Mouse (Mus musculus) layer of hippocampus, adult 18-20 months (tissue): ENCODE results near the gene Tmed10. TPM values are rescaled to one million over a fixed set of nuclear protein-coding genes. Genes with fewer than 3 reads are reported as not detected.

ENCODE experiments used
- DNase-seq, 2 experiments: peaks; one replicate each; pipeline ENCODE4 v3.0.0; 2022; ENCODE audit warnings: low spot score in 2 of 2
- long read RNA-seq: library from polyadenylated mRNA; stranded (forward); transcript quantifications from one replicate; pipeline ENCODE4 v2.0.0, GENCODE M21; 2021
- total RNA-seq, 2 experiments: library from RNA; stranded (reverse); gene quantifications; 2 replicates each; pipeline ENCODE4 v1.2.3; 2021

The Tmed10 gene
- 100 to 1,000 TPM; 164 to 170 TPM for total RNA-seq
- long read RNA-seq, transcript Tmed10-201 (5 exons, 1,482 nt), result major isoform, 49 of 120 reads
- long read RNA-seq, partial matches to known transcripts, result 0 of 120 reads
- long read RNA-seq, other reads (novel, unspliced or antisense), result 69 of 120 reads

DNA sequence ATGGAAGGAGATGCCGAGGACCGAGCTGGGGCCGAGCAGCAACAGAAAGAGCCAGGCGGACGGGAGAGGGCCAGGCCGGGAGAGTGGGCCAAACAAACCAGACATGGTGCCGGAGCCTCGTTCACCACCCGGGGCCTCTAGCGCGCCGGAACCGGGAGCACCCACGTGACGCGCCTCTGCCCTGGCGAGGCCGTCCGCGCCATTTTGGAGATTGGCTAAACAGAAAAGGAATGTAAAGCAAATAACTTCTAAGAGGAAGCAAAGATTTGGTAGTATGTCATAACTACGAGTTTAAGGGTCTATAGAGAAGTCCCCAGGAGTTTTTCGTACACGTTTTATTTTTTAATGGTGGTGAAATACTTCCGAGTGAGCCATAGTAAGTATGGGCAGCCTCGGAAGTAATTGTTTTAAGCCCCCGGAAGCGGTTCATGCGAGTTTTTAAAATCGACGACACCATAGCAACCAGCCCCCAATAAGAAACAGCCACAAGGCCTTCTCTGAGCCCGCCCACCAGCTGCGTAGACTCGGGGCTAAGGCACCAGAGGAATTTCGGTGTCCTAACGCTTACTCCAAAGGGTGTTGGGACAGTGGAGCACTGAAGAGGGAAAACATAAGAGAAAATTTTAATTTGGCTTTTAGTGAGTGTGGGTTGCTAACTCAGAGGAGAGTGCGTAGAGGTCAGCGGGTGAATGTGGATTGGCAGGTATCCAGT is at the start of gene Tmed10:
Gene Tmed10, minus strand, starts transcription at position 287 of the 712 bp plus-strand sequence.
- DNase-seq, result peak; percentile 87 to 95

DNA sequence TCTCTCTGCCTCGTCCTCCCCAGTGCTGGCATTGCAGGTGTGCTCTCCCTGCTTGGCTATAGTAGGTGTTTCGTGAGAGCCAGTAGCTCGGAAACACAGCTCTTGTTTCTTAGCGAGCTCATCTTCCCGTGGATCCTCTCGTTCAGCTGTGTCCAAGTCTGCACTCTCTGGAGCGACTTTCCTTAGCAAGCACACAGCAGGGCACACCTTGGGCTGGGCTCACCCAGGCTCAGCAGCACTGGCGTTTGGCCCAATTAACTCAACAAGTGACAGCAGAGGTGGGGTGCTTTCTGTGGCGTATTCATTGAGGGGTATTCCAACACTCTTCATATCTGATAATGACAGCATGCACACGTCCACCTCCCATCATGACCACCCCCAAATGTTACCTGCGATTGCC is 48.6 kb upstream of the Tmed10 start:
- no peak for DNase-seq

DNA sequence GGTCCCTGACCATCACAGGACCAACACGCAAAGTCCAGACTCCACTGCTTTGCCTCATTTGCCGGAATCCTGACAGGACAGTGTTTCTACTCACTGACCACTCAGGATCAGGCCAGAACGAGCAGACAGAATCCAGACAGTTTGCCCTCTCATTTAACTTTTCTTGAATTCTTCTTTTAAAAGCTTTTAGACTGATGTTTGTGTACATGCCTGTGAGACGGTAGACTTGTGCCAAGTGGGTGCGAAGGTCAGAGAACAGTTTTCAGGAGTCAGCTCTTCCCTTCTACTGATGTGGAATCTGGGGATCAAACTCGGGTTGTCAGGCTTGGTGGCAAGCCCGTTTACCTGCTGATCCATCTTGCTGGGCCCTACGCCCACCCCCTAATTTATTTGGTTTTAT is 47.9 kb upstream of the Tmed10 start:
- DNase-seq, result no peak

DNA sequence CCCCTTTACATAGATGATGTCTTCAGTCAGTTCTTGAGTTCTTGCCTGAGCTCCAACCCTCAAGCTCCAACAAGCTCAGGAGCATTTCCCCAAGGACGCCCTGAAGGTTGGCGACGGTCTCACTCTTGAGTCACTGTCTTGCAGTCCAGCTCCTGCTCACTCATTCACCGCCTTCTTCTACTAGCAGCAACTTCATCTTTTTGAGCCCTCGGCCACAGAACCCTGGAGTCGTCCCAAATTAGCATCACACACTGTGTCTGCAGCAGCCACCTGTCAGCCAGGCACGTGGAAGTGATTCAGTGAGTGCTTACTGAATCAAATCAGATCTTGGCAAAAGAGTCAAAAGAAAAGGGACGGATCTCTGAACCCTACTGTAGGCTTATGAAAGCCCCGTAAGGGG is 46.3 kb upstream of the Tmed10 start:
- no peak for DNase-seq

DNA sequence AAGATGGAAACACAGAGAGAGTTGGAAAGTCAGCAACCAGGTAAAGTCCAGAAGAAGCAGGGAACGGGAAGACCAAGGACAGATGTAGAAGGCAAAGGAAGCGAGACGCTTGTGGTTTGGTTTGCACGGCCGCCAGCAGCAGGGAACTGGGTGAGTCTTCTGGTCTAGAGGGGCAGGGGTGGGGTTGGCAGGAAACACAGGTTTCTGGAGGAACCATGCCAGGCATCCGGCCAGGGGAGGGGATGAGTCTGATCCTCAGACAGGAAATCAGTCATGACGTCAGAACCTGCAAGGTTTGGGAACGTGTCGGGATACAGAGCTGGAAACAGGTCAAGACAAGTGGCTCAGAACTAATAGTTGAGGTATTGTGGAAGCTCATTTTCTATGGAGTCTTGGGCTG is 43.2 kb upstream of the Tmed10 start:
- DNase-seq, result no peak

DNA sequence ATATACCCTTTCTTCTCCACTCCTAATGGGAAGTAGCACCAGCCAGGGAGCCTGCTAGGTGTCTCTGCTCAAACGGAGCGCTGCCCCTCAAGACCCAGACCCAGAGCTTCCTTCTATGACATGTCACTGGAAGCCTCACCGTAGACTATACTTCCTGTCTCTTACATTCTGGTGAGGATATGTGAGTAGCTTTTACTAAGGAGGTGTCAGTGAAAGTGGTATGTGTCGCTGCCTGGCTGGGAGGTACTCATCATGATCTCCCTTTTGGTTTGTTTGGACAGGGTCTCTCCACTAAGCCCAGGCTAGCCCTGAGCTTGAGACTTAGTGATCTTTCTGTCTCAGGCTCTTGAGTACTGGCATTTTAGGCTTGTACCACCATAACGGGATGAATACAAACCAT is 41.7 kb upstream of the Tmed10 start:
- no peak for DNase-seq

DNA sequence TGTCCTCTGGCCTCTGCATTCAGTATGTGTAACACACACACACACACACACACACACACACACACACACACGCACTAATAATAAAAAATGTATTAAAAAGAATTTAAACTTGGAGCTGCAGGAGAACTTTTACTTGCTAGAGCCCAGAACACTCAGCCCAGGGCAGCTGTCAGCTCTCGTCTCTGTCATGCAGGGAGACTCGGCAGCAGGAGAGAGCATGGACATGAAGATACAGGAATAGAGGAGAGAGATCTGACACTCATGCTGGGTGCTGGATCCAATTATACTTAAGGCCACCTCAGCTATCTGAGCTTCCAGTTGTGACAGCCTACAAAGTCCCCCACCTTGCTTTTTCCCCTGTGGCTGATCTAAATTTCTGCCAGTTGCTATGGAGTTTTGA is 41.2 kb upstream of the Tmed10 start:
- DNase-seq, result no peak

DNA sequence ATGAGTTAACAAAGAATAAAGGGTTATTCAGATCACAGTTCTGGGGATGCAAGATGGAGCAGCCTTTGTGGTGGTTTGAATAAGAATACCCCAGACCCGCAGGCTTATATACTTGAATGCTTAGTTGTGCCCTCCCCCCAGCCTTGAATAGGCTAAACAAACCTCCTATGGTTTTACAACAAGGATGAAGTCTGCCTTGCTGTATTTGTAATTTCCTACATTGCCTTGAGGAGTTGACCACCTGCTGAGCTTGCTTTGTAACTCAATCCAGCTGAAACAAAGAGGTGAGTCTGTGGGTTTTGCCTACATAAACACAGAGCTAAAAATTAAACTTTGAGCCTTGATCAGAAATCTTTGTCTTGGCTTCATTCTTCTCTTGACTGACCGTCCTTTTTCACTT is 36.5 kb upstream of the Tmed10 start:
- DNase-seq, result no peak

DNA sequence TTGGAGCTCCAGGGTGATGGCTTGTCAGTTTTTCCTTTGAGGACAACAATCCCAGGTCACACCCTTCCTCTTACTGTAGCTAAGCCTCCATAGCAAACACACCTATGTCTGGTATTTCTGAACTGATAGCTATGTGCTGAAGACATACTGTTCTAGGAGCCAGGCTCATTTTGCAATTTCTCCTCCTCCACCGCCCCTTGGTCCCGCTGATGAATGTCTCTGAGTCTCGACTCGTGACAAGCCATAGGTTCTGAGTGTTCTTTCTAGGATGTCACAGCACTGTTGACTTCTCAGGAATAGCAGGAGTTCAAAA is 23.3 kb upstream of the Tmed10 start:
- no peak for DNase-seq

DNA sequence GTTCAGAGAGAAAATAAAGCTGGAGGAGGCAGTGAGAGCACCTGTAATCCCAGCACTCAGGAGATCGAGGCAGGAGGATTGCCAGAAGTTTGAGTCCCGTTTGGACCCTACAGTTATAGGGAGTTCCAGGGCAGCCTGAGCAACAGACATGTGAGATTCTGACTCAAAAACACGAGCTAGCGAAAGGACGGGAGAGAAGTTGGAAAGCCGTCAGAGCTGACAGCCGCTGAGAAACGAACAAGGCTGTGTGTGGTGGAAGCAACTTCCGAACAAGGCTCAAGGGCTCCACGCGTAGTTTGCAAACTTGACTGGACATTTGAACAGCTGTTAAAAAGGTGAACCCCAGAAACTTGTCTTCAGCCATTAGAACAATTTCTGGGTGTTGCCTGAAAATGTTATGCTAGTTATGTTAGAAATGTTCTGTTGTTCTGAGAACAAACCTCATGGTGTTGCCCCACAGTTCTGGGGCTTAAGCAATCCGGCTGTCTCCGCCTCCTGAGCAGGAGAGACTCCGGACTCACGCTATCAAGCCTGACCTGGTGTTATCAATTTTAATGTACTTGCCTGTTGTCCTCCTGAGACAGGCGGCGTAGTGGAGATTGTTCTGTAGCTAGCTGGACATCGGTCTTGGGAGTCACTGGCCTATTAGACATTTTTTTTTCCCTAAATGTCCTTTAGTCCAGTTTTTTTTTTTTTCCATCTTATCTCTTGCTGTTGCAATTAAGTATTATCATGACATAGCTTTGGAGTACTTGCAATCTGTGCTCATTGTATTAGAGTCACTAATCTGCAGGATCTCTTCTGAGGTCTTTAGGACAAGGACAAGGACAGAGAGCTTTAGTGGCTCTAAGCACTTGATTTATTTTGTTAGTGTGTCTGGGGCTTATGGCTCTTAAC is 22.7 kb upstream of the Tmed10 start:
- DNase-seq, result no peak

DNA sequence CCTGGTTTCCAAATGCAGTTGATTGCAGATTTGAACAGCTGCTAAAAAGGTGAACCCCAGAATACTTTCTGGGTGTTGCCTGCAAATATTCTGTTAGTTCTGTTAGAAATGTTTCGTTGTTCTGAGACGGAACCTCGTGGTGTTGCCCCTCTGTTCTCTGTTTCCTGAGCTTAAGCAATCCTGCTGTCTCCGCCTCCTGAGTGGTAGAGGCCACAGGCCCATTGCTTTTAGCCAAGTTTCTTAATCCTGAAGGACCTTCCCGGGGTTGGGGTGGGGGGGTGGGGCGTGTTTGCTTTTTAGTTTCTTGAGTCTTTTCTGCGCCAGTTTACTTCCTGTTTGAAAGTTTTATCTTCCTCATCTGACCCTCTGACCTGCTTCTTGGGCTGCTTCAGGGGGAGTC is 19.3 kb upstream of the Tmed10 start:
- no peak for DNase-seq

DNA sequence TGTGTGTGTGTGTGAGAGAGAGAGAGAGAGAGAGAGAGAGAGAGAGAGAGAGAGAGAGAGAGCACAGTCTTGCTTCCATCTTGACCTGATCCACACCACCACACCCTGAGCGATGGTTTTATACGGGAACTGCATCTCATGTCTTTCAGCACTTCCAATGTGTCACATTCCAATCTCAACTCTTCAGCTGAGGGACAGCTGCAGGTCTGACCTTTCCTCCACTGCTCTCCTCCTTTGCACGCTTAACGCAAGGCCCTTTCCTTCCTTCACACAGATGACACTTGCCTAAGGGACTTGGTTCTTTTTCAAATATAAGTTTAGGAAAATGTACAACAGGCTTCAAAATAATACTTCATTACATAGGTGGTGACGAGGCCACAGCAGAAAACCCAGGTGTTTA is 18.9 kb upstream of the Tmed10 start:
- DNase-seq, result no peak

DNA sequence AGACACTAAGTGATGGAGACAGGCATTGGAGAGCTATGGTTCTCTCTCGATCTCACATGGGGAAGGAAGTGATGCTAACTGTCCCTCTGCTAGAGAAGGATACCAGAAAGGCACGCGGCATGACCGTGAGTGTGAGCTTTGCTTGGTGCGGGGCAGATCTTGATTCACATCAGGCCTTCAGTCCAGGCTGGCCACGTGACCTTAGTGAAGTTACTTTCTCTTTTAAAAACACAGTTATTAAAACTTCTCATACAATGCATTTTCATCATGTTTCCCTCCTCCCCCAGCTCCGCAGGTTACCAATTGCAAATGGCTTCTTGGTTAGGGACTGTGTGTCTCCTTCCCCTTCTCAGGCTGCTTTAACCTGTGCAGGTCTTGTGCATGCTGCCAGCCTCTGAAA is 16.5 kb upstream of the Tmed10 start:
- DNase-seq, result no peak

DNA sequence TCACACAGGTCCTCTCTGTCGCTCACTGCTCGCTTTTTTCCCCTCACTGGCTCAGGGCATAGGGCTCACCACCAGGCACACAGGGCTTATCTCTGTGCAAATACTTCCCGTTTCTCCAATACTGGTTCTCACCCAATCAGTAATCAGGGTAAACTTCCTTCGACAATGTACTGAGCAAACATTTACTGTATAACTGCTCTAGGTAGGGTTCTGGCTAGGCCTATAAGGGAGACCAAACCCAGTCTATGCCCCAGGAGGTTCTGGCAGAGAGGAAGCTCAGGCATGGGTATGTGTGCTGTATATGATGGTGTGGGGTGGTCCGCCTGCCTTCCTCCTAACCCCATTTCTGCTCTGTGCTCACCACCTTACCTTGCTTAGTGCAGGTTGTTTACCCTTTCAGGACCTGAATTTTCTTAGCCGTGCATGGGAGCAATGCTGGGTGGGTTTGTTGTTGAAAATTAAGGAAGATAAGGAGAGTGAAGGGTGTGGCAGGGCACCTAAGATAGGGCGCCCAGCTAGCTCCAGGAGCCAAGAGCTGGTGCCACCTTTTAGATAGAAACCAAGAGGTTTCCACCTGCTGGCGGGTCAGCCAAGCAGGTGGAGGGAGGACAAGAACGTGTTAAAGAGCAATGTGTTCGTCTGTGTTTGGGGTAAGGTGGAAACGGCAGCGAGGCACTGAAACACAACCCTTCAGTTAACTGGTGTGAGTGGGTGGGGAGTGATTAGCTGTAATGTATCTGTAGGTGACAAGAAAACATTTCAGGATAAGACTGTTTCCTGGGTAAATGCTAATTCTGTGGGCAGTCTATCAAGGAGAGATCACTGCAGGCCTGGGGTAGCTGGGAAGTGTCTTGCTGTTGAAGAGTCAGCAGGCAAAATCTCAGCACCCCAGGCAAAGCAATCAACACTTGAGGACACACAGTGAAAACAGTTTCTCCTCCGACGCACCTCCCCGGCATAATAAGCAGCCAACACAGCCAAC is 14.8 kb upstream of the Tmed10 start:
- no peak for DNase-seq

DNA sequence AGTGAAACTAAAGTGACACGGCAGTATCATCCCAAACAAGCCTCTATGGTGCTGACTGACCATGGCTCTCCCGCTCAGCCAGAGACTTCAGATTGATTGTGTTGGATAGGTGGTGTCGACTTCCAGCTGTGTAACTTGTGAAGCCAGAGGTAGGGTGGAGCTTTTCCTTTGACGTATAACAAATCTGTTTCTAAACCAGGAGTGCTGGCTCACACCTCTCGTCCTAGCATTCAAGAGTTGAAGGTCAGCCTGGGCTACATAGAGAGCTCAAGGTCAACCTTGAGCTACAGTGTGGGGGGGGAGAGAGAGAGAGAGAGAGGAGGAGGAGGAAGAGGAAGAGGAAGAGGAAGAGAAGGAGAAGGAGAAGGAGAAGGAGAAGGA is 11.3 kb upstream of the Tmed10 start:
- DNase-seq, result no peak

DNA sequence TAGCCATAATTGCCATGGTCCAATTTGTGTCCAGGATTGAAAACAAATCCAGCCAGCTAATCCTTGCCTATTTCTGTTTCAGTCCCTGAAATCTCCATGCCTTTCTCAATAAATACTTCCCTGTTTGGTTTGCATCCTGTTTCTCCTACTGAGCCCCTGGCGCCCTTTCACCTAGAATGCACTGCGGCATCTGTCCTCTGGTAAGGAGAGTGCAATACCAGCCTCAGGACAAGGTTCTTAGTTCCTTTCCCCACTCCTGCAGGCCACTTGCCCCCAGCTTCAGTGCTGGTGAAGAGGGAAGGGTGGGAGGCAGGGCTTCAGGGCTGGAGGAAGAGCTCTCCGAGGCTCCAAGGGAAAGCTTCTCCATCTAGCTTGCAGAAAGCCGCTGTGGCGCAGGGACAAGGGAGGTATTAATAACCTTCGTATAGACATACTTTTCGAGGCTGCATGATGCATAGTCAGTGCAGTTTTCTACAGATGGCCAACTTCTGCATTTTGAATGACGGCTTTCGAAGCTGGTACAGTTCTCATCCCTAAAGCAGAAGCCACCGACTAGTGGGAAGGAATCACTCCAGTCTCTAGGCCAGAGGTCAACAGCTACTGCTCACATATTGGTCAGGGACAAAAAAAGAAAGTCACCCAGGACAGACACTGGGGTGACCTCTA is 10.8 kb upstream of the Tmed10 start:
- DNase-seq, result no peak

DNA sequence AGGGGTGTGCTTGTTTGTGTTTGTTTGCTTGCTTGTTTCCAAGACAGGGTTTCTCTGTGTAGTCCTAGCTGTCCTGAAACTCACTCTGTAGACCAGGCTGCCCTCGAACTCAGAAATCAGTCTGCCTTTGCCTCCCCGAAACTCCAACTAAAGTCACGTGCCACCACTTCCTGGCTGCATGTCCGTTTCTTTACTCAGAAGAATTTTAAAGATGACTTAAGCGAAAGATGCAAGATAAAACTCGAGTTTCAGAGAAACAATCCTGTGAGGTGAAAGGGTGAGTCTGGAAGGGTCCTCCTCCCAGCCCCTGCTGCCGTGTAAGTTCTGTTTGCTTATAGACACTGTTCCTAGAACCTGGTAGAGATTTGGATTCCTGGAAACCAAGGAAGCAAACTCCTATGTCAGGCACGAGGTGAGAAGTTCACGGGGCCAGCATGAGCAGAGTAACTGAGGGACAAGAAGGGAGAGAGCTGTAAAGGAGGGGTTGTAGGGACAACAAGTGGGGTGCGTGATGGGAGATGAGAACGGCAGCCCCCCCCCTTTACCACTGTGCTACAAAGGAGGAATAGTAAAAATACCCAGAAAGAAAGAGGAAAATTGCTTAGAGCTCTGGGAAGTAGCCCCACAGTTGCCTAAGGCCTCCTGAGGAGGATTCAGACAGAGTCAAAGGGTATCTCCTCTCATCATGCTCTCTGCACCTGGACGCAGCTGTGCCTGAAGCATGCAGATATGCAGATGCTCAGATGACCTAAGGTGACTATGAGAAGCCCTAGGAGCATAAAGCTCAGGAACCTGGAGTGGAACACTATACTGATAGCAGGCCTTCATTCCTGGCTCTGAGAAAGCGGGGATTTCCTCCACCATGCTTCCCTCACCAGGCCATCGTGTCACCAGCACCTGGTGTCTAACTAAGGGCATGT is 8.4 kb upstream of the Tmed10 start:
- DNase-seq, result no peak

DNA sequence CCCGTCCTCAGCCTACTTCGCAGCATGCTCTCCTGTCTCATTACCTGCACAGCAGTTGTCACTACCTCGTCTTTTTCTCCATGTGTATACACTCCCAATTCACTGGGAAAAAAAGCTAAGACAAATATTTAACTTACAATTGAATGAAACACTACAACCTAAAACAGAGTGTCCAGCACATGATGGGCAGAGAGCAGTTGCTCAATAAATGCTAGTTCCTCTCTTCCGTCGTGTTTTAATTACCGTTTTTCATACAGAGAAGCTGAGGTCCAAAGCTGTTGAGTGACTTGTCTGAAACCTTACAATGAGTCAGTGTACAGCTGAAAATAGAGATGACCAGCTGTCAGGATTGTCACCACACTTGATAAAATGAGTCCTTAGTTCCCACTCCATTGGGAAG is 6.9 kb upstream of the Tmed10 start:
- no peak for DNase-seq

DNA sequence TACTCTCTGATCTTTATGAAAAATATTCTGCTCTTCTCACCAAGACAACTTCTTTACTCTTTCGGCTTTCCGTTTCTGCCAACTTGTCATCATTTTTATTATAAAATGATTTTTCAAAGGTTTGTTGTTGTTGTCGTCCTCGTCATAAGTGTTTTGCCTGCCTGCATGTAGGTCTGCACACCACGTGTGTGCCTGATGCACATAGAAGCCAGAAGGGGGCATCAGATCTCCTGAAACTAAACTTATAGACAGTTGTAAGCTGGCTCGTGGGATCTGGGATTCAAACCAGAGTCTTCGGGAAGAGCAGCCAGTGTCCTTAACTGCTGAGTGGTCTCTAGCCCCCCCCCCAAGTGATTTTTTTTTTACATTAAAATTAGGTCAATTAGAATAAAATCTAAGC is 6.3 kb upstream of the Tmed10 start:
- no peak for DNase-seq

DNA sequence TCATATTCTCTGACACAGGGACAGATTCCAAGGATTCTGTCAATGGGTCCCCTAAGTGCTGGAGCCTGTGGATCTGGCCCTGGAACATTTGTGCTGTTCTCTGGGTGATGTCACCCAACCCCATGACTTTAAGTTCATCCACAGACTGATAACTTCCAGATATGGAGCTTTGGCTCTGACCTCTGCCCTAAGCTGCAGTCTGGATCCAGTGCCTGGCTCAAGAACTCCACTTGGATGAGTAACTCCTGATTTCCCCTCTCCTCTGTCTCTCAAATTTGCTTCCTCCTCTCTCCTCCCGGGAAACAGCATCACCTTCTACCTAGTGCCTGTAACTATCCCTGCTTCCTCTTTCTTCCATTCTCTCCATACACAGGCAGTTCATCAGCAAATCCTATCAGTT is 5.7 kb upstream of the Tmed10 start:
- DNase-seq, result no peak
